Mouse (Mus musculus) natural killer cell, adult 2 months (primary cell): Measurements from ENCODE around the gene Htr6.

ENCODE experiments used
- DNase-seq, 2 experiments: peaks; one replicate each; pipeline ENCODE4 v3.0.0; 2022; ENCODE audit warnings: low spot score in 2 of 2

The Htr6 gene

GRCm38 (mm10) chr4:139075041-139075711, at the start of gene Htr6:
Gene Htr6 (minus strand): TSS chr4:139075570.
- no peak for DNase-seq

- no peak for DNase-seq
Observed at GRCm38 (mm10) chr4:139124940-139125339, 49.6 kb upstream of the Htr6 start.

GRCm38 (mm10) chr4:139122557-139122956, 47.2 kb upstream of the Htr6 start:
- DNase-seq: no peak

GRCm38 (mm10) chr4:139120998-139121397, 45.6 kb upstream of the Htr6 start:
- DNase-seq: no peak

GRCm38 (mm10) chr4:139120281-139120814, 45.0 kb upstream of the Htr6 start:
- no peak for DNase-seq

- DNase-seq: no peak
Observed at GRCm38 (mm10) chr4:139116356-139117063, 41.1 kb upstream of the Htr6 start.

- DNase-seq: no peak
Observed at GRCm38 (mm10) chr4:139115721-139116120, 40.4 kb upstream of the Htr6 start.

GRCm38 (mm10) chr4:139112482-139112881, 37.1 kb upstream of the Htr6 start:
- no peak for DNase-seq

- DNase-seq: no peak
Observed at GRCm38 (mm10) chr4:139111421-139111820, 36.1 kb upstream of the Htr6 start.

GRCm38 (mm10) chr4:139110858-139111257, 35.5 kb upstream of the Htr6 start:
- no peak for DNase-seq

GRCm38 (mm10) chr4:139105453-139105852, 30.1 kb upstream of the Htr6 start:
- no peak for DNase-seq

- no peak for DNase-seq
Observed at GRCm38 (mm10) chr4:139101546-139101945, 26.2 kb upstream of the Htr6 start.

GRCm38 (mm10) chr4:139100326-139100725, 25.0 kb upstream of the Htr6 start:
- DNase-seq: no peak

- DNase-seq: no peak
Observed at GRCm38 (mm10) chr4:139096201-139096600, 20.8 kb upstream of the Htr6 start.

- no peak for DNase-seq
Observed at GRCm38 (mm10) chr4:139095406-139095805, 20.0 kb upstream of the Htr6 start.

- DNase-seq: no peak
Observed at GRCm38 (mm10) chr4:139093196-139093530, 17.8 kb upstream of the Htr6 start.

GRCm38 (mm10) chr4:139092356-139093195, 17.2 kb upstream of the Htr6 start, which contains the start of gene Nbl1:
Gene Nbl1 (minus strand): TSS chr4:139092993.
- DNase-seq: no peak

- no peak for DNase-seq
Observed at GRCm38 (mm10) chr4:139091478-139092355, 16.3 kb upstream of the Htr6 start.

GRCm38 (mm10) chr4:139091066-139091465, 15.7 kb upstream of the Htr6 start:
- no peak for DNase-seq

GRCm38 (mm10) chr4:139090303-139090940, 15.1 kb upstream of the Htr6 start:
- DNase-seq: no peak
